Mouse (Mus musculus): Measurements from ENCODE around the gene Lck. TPM values are rescaled to one million over a fixed set of nuclear protein-coding genes. Genes with fewer than 3 reads are reported as not detected.

The Lck gene
- total and polyA plus RNA-seq, 2 experiments, result 0.92 to 1.7 TPM

DNA sequence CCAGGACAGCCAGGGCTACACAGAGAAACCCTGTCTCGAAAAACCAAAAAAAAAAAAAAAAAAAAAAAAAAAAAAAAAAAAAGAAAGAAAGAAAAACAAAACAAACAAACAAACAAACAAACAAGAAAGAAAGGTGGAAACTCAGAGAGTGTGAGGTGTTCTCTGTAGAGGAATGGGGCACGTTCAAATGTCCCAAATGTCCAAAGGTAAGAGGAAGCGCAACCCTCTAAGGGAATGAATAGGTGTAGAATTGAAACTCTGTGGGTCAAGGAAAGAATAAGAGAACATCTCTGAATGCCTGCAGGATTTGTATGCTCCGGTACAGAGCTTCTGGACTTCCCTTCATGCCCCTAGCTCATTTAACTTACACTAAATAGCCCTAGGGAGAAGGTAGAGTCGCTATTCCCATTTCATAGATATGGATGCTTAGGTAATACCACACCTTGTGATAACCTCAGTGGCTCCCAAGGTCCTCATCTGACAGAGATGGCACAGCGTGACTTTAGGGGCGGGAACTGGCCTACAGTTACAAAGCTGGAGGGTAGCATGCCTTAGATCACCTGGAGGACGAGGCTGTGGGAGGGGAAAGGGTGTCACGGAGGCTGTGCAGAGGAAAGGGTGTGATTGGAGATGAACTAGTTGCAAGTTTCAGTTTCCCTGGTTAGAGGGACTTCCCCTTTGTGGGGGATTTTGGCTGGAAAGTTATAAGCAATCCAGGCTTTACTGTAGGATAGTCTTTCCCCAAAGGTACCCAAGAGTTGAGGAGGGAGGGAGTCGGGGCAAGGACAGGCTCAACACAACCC is 65.8 kb downstream of the Lck start:
- Histone ChIP-seq H3K79me2 (ENCODE audit: control insufficient read depth, insufficient read depth, low read length) (no peaks in the 10 kb centered on the region), H3K27ac (replicated peaks; ENCODE audit: insufficient read depth, low read depth, low read length) (no peak overlapping the region), H3K27me3 (ENCODE audit: control insufficient read depth, insufficient read depth, low read length) (no peaks in the 10 kb centered on the region), H3K4me1 (ENCODE audit: control insufficient read depth, insufficient read depth, low read length) (no peaks in the 10 kb centered on the region), H3K4me3 (ENCODE audit: insufficient read depth, low read depth, low read length) (no peak overlapping the region), H3K36me3 (ENCODE audit: control insufficient read depth, insufficient read depth, low read length) (no peaks in the 10 kb centered on the region), H3K9ac (ENCODE audit: low read depth, low read length) (no peak overlapping the region)
- WGBS, result 57% methylated on average over 9 of the region's 10 CpGs
- no peak for DNase-seq (ENCODE audit: extremely low read depth, low read depth, low spot score)
- TF ChIP-seq CTCF (IDR thresholded peaks at IDR 0.05; ENCODE audit: low read depth, low read length), result no peak

DNA sequence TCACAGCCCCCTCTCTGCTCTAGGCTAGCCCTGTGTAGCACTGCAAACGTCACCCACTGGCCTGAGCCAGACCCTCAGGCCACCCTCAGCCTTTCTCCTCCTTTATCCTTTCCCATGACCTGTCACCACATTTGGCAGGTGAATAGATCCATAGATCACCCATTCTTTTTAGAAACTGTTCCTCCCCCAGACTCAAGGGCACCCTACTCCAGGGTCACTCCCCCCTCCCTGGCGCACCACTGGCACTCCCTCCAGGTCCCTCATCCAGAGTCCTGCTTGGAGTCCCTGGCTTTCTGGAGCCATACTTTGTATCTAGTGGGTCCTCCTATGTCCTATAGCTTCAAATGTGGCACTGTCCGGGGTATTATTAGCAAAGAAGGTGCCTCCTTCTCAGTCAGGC is 67.9 kb downstream of the Lck start:
- Histone ChIP-seq H3K4me1 (ENCODE audit: control insufficient read depth, insufficient read depth, low read length) (no peaks in the 10 kb centered on the region; the same call in 1 of the 2 replicates), H3K27me3 (ENCODE audit: control insufficient read depth, insufficient read depth, low read length) (no peaks in the 10 kb centered on the region), H3K27ac (replicated peaks; ENCODE audit: insufficient read depth, low read depth, low read length) (no peak overlapping the region), H3K79me2 (ENCODE audit: control insufficient read depth, insufficient read depth, low read length) (no peaks in the 10 kb centered on the region), H3K4me3 (ENCODE audit: insufficient read depth, low read depth, low read length) (no peak overlapping the region), H3K36me3 (ENCODE audit: control insufficient read depth, insufficient read depth, low read length) (no peaks in the 10 kb centered on the region), H3K9ac (ENCODE audit: low read depth, low read length) (no peak overlapping the region)
- TF ChIP-seq CTCF (IDR thresholded peaks at IDR 0.05; ENCODE audit: low read depth, low read length), result no peak
- DNase-seq (ENCODE audit: extremely low read depth, low read depth, low spot score), result no peak
- 96% methylated on average over 3 of the region's 3 CpGs for WGBS

DNA sequence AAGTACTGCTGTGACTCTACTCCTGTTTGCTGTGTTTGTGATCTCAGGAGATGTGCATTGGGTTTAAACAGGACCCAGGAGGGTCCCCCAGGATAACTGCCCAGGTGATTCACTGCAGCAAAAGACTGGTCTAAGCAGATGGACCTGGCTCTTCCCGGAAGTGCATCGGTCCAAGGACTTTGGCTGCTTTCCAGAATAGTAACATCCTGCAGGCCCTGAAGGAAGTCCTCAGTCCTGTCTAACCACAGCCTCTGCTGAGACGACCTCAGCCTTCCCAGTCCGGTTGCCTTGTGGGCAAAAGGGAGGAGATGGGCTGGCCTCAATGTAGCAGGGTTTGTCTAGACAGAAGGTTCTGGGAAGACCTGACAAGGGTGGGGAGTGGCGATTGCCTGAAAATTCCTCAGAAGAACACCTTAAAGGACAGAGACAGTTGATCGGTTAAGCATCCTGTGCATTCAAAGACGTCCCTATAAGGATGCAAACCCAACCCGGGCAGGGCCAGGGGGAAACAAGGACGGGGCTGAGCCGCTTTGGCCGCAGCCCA is 70.5 kb downstream of the Lck start:
- Histone ChIP-seq H3K4me3 (ENCODE audit: insufficient read depth, low read depth, low read length) (no peak overlapping the region), H3K27ac (replicated peaks; ENCODE audit: insufficient read depth, low read depth, low read length) (no peak overlapping the region; the same call in 1 of the 2 replicates), H3K27me3 (ENCODE audit: control insufficient read depth, insufficient read depth, low read length) (no peaks in the 10 kb centered on the region), H3K36me3 (ENCODE audit: control insufficient read depth, insufficient read depth, low read length) (no peaks in the 10 kb centered on the region), H3K9ac (ENCODE audit: low read depth, low read length) (no peak overlapping the region), H3K4me1 (ENCODE audit: control insufficient read depth, insufficient read depth, low read length) (no peaks in the 10 kb centered on the region; the same call in 1 of the 2 replicates), H3K79me2 (ENCODE audit: control insufficient read depth, insufficient read depth, low read length) (no peaks in the 10 kb centered on the region)
- TF ChIP-seq CTCF (IDR thresholded peaks at IDR 0.05; ENCODE audit: low read depth, low read length) (no peak), POLR2A (IDR thresholded peaks at IDR 0.05; ENCODE audit: extremely low read depth, insufficient read depth, low read length) (no peak)
- WGBS, result 60% methylated on average over 11 of the region's 11 CpGs
- peak; percentile 18 for DNase-seq (ENCODE audit: extremely low read depth, low read depth, low spot score)

DNA sequence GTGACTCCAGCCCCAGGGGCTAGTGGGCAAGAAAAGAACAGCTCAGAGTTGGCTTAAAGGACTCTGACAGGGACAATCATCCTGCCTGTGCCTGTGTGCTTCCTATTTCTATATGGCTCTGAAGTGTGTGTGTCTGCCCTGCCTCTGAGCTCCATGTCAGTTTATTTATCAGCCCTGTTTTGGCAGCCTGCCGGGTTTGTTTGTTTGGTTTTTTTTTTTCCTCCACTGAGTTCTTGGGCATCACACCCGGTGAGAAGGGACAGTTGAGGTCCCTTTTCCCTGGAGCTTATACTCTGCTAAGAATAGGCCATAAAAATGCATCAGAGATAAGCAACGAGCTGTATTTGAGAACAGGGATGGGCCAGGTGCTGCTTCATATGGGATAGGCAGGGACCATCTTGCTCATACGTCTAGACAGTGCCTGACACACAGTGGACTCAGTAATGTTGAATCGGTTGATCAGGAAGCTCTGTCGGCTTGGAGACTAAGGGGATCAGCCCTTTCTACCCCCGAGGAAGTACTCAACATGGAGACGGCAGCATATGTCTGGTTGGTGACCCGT is 71.0 kb downstream of the Lck start:
- no peaks in the 10 kb centered on the region for H3K36me3 ChIP-seq (ENCODE audit: control insufficient read depth, insufficient read depth, low read length)
- H3K4me3 ChIP-seq (ENCODE audit: insufficient read depth, low read depth, low read length), result no peak overlapping the region
- H3K9ac ChIP-seq (ENCODE audit: low read depth, low read length), result no peak overlapping the region
- no peaks in the 10 kb centered on the region; the same call in 1 of the 2 replicates for H3K4me1 ChIP-seq (ENCODE audit: control insufficient read depth, insufficient read depth, low read length)
- no peak overlapping the region for H3K27ac ChIP-seq (replicated peaks; ENCODE audit: insufficient read depth, low read depth, low read length)
- TF ChIP-seq POLR2A (IDR thresholded peaks at IDR 0.05; ENCODE audit: extremely low read depth, insufficient read depth, low read length) (no peak), CTCF (IDR thresholded peaks at IDR 0.05; ENCODE audit: low read depth, low read length) (no peak)
- no peaks in the 10 kb centered on the region for H3K27me3 ChIP-seq (ENCODE audit: control insufficient read depth, insufficient read depth, low read length)
- no peaks in the 10 kb centered on the region for H3K79me2 ChIP-seq (ENCODE audit: control insufficient read depth, insufficient read depth, low read length)
- DNase-seq (ENCODE audit: extremely low read depth, low read depth, low spot score), result no peak
- WGBS, result 64% methylated on average over 9 of the region's 9 CpGs

DNA sequence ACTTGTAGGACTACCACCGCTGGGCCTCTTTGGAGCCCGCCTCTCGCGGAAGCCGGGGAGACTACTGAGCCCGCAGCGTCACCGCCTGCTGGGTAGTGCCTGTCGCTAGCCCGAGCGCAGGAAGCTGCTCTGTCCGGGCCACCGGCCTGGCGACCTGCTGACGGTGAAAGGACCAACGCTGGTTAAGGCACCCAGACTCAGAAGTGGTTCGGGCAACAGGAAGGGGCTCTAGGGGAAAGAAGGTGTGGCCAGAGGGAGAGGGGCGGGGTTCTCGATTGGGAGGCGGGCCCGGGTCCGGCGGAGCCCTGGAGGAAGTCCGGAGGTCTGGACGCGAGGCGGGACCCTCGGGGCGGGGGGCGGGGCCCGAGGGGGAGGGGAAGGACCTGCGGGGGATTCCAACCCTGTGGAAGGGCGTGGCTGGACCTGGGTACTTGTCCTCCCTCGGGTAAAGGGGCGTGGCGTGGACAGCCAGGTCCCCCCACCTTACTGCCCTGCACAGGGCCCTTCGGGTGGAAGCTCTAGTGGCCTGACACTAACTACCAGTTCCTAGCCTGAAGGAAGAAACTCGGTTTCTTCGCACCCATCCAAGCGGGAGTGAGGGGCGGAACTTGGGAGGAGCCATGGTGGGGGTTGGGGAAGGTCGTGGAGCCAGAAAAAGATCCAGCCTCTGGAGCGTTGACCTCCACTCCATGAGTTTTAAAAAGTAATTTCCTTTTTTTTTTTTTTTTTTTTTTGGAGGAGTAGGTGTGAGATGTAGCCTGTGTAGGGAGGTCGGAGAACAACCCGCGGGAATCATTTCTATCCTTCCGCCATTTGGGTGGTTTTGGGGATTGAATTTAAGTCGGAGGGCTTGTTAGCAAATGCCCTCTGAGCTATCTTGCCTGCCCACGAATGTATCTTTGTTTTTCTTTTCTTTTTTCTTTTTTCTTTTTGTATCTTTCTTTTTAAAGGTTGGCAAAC is 72.6 kb downstream of the Lck start:
- no peaks in the 10 kb centered on the region for H3K27me3 ChIP-seq (ENCODE audit: control insufficient read depth, insufficient read depth, low read length)
- 2% methylated on average over 43 of the region's 49 CpGs for WGBS
- H3K27ac ChIP-seq (replicated peaks; ENCODE audit: insufficient read depth, low read depth, low read length), result peak overlapping the region; percentile 79
- TF ChIP-seq POLR2A (IDR thresholded peaks at IDR 0.05; ENCODE audit: extremely low read depth, insufficient read depth, low read length) (peak; percentile 73; the same call in 1 of the 2 replicates), CTCF (IDR thresholded peaks at IDR 0.05; ENCODE audit: low read depth, low read length) (no peak)
- no peaks in the 10 kb centered on the region for H3K36me3 ChIP-seq (ENCODE audit: control insufficient read depth, insufficient read depth, low read length)
- H3K4me1 ChIP-seq (ENCODE audit: control insufficient read depth, insufficient read depth, low read length), result peaks cover 2% of the 10 kb centered on the region; the same call in 1 of the 2 replicates
- peak overlapping the region; percentile 83 for H3K9ac ChIP-seq (ENCODE audit: low read depth, low read length)
- no peaks in the 10 kb centered on the region for H3K79me2 ChIP-seq (ENCODE audit: control insufficient read depth, insufficient read depth, low read length)
- peak; percentile 74 for DNase-seq (ENCODE audit: extremely low read depth, low read depth, low spot score)
- peak overlapping the region; percentile 72 for H3K4me3 ChIP-seq (ENCODE audit: insufficient read depth, low read depth, low read length)
